Mouse (Mus musculus) olfactory bulb, adult 2 months (tissue): ENCODE results near the gene Sh3bp2.

Experiments
- CTCF ChIP-seq: fragments of 200-500 bp; IDR thresholded peaks from 2 replicates; pipeline ENCODE4 v1.5.1; 2012; ENCODE audit warnings: low read depth, mild to moderate bottlenecking, low read length, moderate library complexity; ENCODE audit not compliant: insufficient read depth
- POLR2A ChIP-seq: fragments of 200-500 bp; IDR thresholded peaks from 2 replicates; pipeline ENCODE4 v1.6.1; 2012; ENCODE audit warnings: mild to moderate bottlenecking, low read depth, low read length, moderate library complexity; ENCODE audit not compliant: insufficient read depth

GRCm38 (mm10) chr5:34604576-34604975, 78.9 kb downstream of the Sh3bp2 start:
- no peak for TF ChIP-seq POLR2A
- TF ChIP-seq CTCF: no peak
